Mouse (Mus musculus): ENCODE measurements around the gene Ankrd37.

DNA sequence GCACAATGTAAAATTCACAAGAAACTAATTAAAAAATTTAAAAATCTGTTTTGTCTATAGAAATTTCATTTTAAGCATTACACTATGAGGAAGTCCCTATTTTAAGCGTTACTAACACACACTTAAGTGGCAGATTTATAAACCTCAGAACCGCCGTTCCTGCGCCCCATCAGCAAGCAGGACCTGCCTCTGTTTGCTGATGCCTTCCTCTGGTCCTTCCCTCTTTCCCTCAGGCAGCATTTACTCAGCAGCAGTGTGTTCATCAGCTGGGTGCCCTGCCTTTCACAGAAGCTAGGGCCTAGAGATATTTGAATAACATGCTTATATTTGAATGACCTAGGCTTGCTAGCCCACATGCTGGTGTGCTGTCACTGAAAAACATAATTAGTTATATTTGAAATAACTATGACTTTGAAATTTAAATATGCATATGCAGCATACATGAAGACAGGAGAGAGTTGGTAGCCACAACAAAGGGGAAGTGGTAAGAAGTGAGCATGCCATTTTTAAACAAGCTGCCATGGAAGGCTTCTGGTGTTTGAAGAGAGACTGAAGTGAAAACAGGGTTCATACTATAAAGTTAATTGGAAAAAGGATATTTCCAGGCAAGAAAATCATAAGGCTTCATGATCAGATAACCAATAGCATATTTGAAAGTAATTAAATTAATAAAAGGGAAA, 14.7 kb downstream of the Ankrd37 start:
- TF ChIP-seq CTCF (IDR thresholded peaks at IDR 0.05; ENCODE audit: extremely low read depth, insufficient read depth, low read length): no peak
- TF ChIP-seq POLR2A (IDR thresholded peaks at IDR 0.05; ENCODE audit: extremely low read depth, insufficient read depth, low read length): no peak
